Mouse (Mus musculus): Measurements from ENCODE around the gene Proz. TPM values are rescaled to one million over a fixed set of nuclear protein-coding genes. Genes with fewer than 3 reads are reported as not detected.

The Proz gene
- polyA plus RNA-seq, 1 experiment from 2014 or later, result 0.29 TPM

DNA sequence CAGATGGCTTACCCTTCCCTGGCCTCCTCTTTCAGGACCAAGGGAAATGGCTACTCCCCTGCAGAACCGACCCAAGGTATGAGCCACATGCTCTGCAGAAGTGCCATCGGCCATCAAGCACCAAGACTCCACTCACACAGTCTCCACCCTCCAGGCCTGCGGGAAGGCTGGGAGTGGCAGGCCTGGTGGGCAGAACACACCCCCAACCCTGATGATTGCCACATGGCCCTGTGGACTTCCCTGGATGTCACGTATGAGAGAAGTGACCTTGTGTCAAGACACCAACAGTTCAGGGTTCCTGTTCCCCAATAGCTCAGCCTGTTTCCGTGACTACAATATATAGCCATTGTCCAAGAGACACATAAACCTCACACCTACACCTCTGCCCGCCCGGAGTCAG is 23.7 kb upstream of the Proz start, which contains the start of gene F10:
F10 (plus strand) TSS at position 294 of the 400 bp plus-strand sequence.
- Histone ChIP-seq H3K27me3 (ENCODE audit: insufficient read depth, low read length) (no peaks in the 10 kb centered on the region), H3K27ac (ENCODE audit: low read depth) (no peak within 1 kb of the TSS), H3K4me1 (ENCODE audit: insufficient read depth) (no peaks in the 10 kb centered on the region), H3K4me3 (ENCODE audit: low read depth, low read length) (no peak within 1 kb of the TSS), H3K36me3 (ENCODE audit: insufficient read depth) (no peaks in the 10 kb centered on the region), H3K4me2 (no peak within 1 kb of the TSS), H3K9me3 (ENCODE audit: low read depth, low read length) (no peaks in the 10 kb centered on the region), H3K9ac (no peak within 1 kb of the TSS)
- no peak for TF ChIP-seq CTCF (IDR thresholded peaks at IDR 0.05; ENCODE audit: low read depth)
- 67% methylated on average over 7 of the region's 7 CpGs for WGBS
- DNase-seq (no peak), ATAC-seq (ENCODE audit: insufficient read depth) (no peak)

DNA sequence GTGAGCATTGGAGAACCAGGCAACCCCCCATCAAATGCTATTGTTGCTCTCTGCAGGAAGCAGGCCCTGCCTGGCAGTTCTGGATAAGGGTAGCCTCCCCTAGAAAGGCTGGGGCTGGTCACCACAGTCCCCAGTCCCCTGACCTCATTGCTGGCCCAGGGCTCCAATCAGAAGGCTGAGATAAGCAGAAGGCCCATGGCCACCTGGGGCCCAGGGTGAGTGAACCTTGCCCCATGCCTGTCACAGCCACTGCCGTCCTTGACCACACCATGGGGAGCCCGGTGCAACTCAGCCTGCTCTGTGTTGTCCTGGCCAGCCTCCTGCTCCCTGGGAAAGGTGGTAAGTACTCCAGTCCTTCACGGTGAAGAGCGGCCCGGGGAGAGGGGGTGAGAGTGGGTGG is 23.1 kb upstream of the Proz start:
- no peaks in the 10 kb centered on the region for H3K27me3 ChIP-seq (ENCODE audit: insufficient read depth, low read length)
- DNase-seq (no peak), ATAC-seq (ENCODE audit: insufficient read depth) (no peak)
- TF ChIP-seq CTCF (IDR thresholded peaks at IDR 0.05; ENCODE audit: low read depth), result no peak
- no peak overlapping the region for H3K9ac ChIP-seq
- no peak overlapping the region for H3K4me3 ChIP-seq (ENCODE audit: low read depth, low read length)
- WGBS, result 30% methylated on average over 5 of the region's 5 CpGs
- no peak overlapping the region for H3K4me2 ChIP-seq
- no peaks in the 10 kb centered on the region for H3K4me1 ChIP-seq (ENCODE audit: insufficient read depth)
- H3K9me3 ChIP-seq (ENCODE audit: low read depth, low read length), result no peaks in the 10 kb centered on the region
- no peaks in the 10 kb centered on the region for H3K36me3 ChIP-seq (ENCODE audit: insufficient read depth)
- no peak overlapping the region for H3K27ac ChIP-seq (ENCODE audit: low read depth)

GRCm38 (mm10) chr8:13039054-13039453 is 21.7 kb upstream of the Proz start:
- H3K9ac ChIP-seq, result no peak overlapping the region
- no peak for DNase-seq
- TF ChIP-seq CTCF (IDR thresholded peaks at IDR 0.05; ENCODE audit: low read depth), result no peak
- H3K4me1 ChIP-seq (ENCODE audit: insufficient read depth), result no peaks in the 10 kb centered on the region
- H3K27ac ChIP-seq (ENCODE audit: low read depth), result no peak overlapping the region
- WGBS, result 69% methylated on average over 6 of the region's 6 CpGs
- H3K4me3 ChIP-seq (ENCODE audit: low read depth, low read length), result no peak overlapping the region
- no peaks in the 10 kb centered on the region for H3K27me3 ChIP-seq (ENCODE audit: insufficient read depth, low read length)
- no peaks in the 10 kb centered on the region for H3K36me3 ChIP-seq (ENCODE audit: insufficient read depth)
- H3K4me2 ChIP-seq, result no peak overlapping the region
- no peak for ATAC-seq (ENCODE audit: insufficient read depth)
- no peaks in the 10 kb centered on the region for H3K9me3 ChIP-seq (ENCODE audit: low read depth, low read length)

DNA sequence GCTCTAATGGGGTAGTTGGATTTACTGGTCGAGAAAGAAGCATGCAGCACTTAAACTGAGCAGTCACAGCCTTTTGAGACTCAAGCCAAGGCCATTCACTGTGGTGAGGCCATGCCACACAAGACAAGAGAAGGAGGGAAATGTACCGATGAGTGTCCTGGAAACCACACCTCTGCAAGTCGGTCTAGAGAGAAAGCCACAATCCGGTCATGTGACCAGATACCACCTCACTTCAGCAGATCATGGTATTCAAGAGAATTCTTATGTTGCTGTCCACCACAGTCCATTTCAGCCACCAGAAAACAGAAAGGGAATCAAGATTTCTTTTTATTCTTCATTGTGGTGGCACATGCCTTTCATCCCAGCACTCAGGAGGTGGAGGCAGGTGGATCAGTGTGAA is 19.3 kb upstream of the Proz start:
- TF ChIP-seq CTCF (IDR thresholded peaks at IDR 0.05; ENCODE audit: low read depth), result no peak
- Histone ChIP-seq H3K4me2 (no peak overlapping the region), H3K27me3 (ENCODE audit: insufficient read depth, low read length) (no peaks in the 10 kb centered on the region), H3K4me3 (ENCODE audit: low read depth, low read length) (no peak overlapping the region), H3K9ac (no peak overlapping the region), H3K27ac (ENCODE audit: low read depth) (no peak overlapping the region), H3K9me3 (ENCODE audit: low read depth, low read length) (no peaks in the 10 kb centered on the region), H3K4me1 (ENCODE audit: insufficient read depth) (no peaks in the 10 kb centered on the region), H3K36me3 (ENCODE audit: insufficient read depth) (no peaks in the 10 kb centered on the region)
- no peak for DNase-seq
- WGBS, result 81% methylated on average over 4 of the region's 4 CpGs
- no peak for ATAC-seq (ENCODE audit: insufficient read depth)

GRCm38 (mm10) chr8:13047652-13048051 is 13.1 kb upstream of the Proz start:
- Histone ChIP-seq H3K36me3 (ENCODE audit: insufficient read depth) (no peaks in the 10 kb centered on the region), H3K4me3 (ENCODE audit: low read depth, low read length) (no peak overlapping the region), H3K4me1 (ENCODE audit: insufficient read depth) (no peaks in the 10 kb centered on the region), H3K9me3 (ENCODE audit: low read depth, low read length) (no peaks in the 10 kb centered on the region), H3K27ac (ENCODE audit: low read depth) (no peak overlapping the region), H3K4me2 (no peak overlapping the region), H3K27me3 (ENCODE audit: insufficient read depth, low read length) (no peaks in the 10 kb centered on the region), H3K9ac (no peak overlapping the region)
- WGBS, result 57% methylated on average over 5 of the region's 5 CpGs
- no peak for TF ChIP-seq CTCF (IDR thresholded peaks at IDR 0.05; ENCODE audit: low read depth)
- no peak for DNase-seq
- ATAC-seq (ENCODE audit: insufficient read depth), result no peak

DNA sequence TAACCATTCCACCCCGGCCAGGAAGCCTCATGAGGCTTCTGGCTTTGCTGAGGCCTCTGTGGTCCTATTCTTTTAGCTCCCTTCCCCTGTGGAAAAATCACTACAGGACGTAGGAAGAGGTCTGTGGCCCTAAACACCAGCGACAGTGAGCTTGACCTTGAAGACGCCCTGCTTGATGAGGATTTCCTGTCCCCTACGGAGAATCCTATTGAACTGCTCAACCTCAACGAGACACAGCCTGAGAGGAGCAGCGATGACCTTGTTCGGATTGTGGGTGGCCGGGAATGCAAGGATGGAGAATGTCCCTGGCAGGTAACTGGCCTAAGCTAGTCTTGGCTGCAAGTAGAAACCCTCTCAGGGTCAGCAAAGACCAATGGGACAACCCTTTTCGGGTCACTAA is 10.2 kb upstream of the Proz start:
- DNase-seq, result no peak
- Histone ChIP-seq H3K36me3 (ENCODE audit: insufficient read depth) (no peaks in the 10 kb centered on the region), H3K9ac (no peak overlapping the region), H3K9me3 (ENCODE audit: low read depth, low read length) (no peaks in the 10 kb centered on the region), H3K4me2 (no peak overlapping the region), H3K27ac (ENCODE audit: low read depth) (no peak overlapping the region), H3K27me3 (ENCODE audit: insufficient read depth, low read length) (no peaks in the 10 kb centered on the region), H3K4me1 (ENCODE audit: insufficient read depth) (no peaks in the 10 kb centered on the region), H3K4me3 (ENCODE audit: low read depth, low read length) (no peak overlapping the region)
- WGBS, result 74% methylated on average over 10 of the region's 10 CpGs
- no peak for TF ChIP-seq CTCF (IDR thresholded peaks at IDR 0.05; ENCODE audit: low read depth)
- no peak for ATAC-seq (ENCODE audit: insufficient read depth)

- no peaks in the 10 kb centered on the region for H3K27me3 ChIP-seq (ENCODE audit: insufficient read depth, low read length)
- no peak overlapping the region for H3K27ac ChIP-seq (ENCODE audit: low read depth)
Measured at GRCm38 (mm10) chr8:13057351-13057750, 3.4 kb upstream of the Proz start.

GRCm38 (mm10) chr8:13063112-13063511 is 2.4 kb downstream of the Proz start:
- Histone ChIP-seq H3K27me3 (ENCODE audit: insufficient read depth, low read length) (no peaks in the 10 kb centered on the region), H3K4me3 (ENCODE audit: low read depth, low read length) (no peak overlapping the region), H3K36me3 (ENCODE audit: insufficient read depth) (no peaks in the 10 kb centered on the region), H3K9ac (no peak overlapping the region), H3K9me3 (ENCODE audit: low read depth, low read length) (no peaks in the 10 kb centered on the region), H3K4me1 (ENCODE audit: insufficient read depth) (no peaks in the 10 kb centered on the region), H3K27ac (ENCODE audit: low read depth) (no peak overlapping the region), H3K4me2 (no peak overlapping the region)
- no peak for TF ChIP-seq CTCF (IDR thresholded peaks at IDR 0.05; ENCODE audit: low read depth)
- DNase-seq (peak; percentile 21), ATAC-seq (ENCODE audit: insufficient read depth) (no peak)
- 45% methylated on average over 16 of the region's 16 CpGs for WGBS

More at GRCm38 (mm10) chr8:13057351-13057750, 3.4 kb upstream of the Proz start:
- no peak overlapping the region for H3K4me2 ChIP-seq
- no peaks in the 10 kb centered on the region for H3K36me3 ChIP-seq (ENCODE audit: insufficient read depth)
- H3K4me1 ChIP-seq (ENCODE audit: insufficient read depth), result no peaks in the 10 kb centered on the region
- DNase-seq (no peak), ATAC-seq (ENCODE audit: insufficient read depth) (no peak)
- WGBS, result 67% methylated on average over 4 of the region's 4 CpGs
- no peak overlapping the region for H3K4me3 ChIP-seq (ENCODE audit: low read depth, low read length)
- H3K9me3 ChIP-seq (ENCODE audit: low read depth, low read length), result no peaks in the 10 kb centered on the region
- H3K9ac ChIP-seq, result no peak overlapping the region
- TF ChIP-seq CTCF (IDR thresholded peaks at IDR 0.05; ENCODE audit: low read depth), result no peak

Data from lung, embryonic 14.5 days (tissue).